Mouse (Mus musculus) thymus, adult 2 months (tissue): Measurements from ENCODE around the gene Fbxl13. TPM values are rescaled to one million over a fixed set of nuclear protein-coding genes. Genes with fewer than 3 reads are reported as not detected.

Experiments used
- DNase-seq: peaks from one replicate; pipeline ENCODE4 v3.0.0; 2021
- H3K27ac ChIP-seq: fragments of 200-500 bp; 2 replicates; pipeline ENCODE4 v1.5.1; 2012; ENCODE audit warnings: low read length, control low read depth; ENCODE audit not compliant: control insufficient read depth, insufficient read depth
- H3K27me3 ChIP-seq: fragments of 200-500 bp; 2 replicates; pipeline ENCODE4 v1.6.1; 2012; ENCODE audit warnings: mild to moderate bottlenecking, low read length, moderate library complexity, mixed read lengths; ENCODE audit not compliant: control insufficient read depth, insufficient read depth
- H3K36me3 ChIP-seq: fragments of 200-500 bp; 2 replicates; pipeline ENCODE4 v1.6.1; 2012; ENCODE audit warnings: mild to moderate bottlenecking, low read length, moderate library complexity; ENCODE audit not compliant: control insufficient read depth, insufficient read depth
- H3K4me1 ChIP-seq: fragments of 200-500 bp; replicated peaks from 2 replicates; pipeline ENCODE4 v1.6.1; 2012; ENCODE audit warnings: low read length; ENCODE audit not compliant: control insufficient read depth, insufficient read depth
- H3K4me3 ChIP-seq: fragments of 200-500 bp; 2 replicates; pipeline ENCODE4 v1.5.1; 2012; ENCODE audit warnings: mild to moderate bottlenecking, low read length, control low read depth, moderate library complexity; ENCODE audit not compliant: control insufficient read depth, insufficient read depth
- CTCF ChIP-seq: fragments of 200-500 bp; IDR thresholded peaks from 2 replicates; pipeline ENCODE4 v1.5.1; 2012; ENCODE audit warnings: mild to moderate bottlenecking, control low read depth, low read length, moderate library complexity, borderline replicate concordance; ENCODE audit not compliant: control insufficient read depth, poor library complexity, insufficient read depth; ENCODE audit errors: extremely low read depth
- POLR2A ChIP-seq: fragments of 200-500 bp; IDR thresholded peaks from 2 replicates; pipeline ENCODE4 v1.6.1; 2012; ENCODE audit warnings: mild to moderate bottlenecking, low read length, control low read depth, moderate library complexity; ENCODE audit not compliant: control insufficient read depth, poor library complexity, insufficient read depth; ENCODE audit errors: extremely low read depth
- WGBS: fragments of 180-500 bp; shearing (Covaris S2); methylation state at CpG from one replicate; pipeline ENCODE4 v1.1.7; 2018; 5-methylcytosine and 5-hydroxymethylcytosine counted together
- polyA plus RNA-seq: library from polyadenylated mRNA; depleted of rRNA; stranded (reverse); fragments of >200 nt; gene quantifications from 2 replicates; pipeline ENCODE4 v1.2.3, GENCODE M21; 2012

The Fbxl13 gene
- polyA plus RNA-seq, 1 experiment, result 0.12 TPM

DNA sequence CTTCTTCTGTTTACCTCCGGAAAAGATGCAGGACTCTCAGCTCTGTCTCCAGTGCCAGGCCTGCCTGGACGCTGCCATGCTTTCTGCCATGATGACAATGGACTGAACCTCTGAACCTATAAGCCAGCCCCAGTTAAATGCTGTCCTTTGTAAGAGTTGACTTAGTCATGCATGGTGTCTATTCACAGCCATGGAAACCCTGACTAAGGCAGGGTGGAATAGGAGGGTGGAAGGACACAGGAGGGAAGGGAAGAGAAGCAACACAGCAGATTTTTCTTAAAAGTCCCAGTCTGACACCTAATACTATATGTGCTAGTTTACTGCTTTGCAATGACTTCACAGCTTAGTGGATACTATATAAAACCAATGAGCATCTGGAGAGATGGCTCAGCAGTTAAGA, 154.0 kb downstream of the Fbxl13 start:
- no peaks in the 10 kb centered on the region for H3K36me3 ChIP-seq
- H3K4me3 ChIP-seq, result no peak overlapping the region
- 96% methylated on average over 2 of the region's 2 CpGs for WGBS
- TF ChIP-seq CTCF (no peak), POLR2A (no peak)
- H3K27me3 ChIP-seq, result no peaks in the 10 kb centered on the region
- no peak for DNase-seq
- H3K27ac ChIP-seq, result no peak overlapping the region
- no peaks in the 10 kb centered on the region for H3K4me1 ChIP-seq

DNA sequence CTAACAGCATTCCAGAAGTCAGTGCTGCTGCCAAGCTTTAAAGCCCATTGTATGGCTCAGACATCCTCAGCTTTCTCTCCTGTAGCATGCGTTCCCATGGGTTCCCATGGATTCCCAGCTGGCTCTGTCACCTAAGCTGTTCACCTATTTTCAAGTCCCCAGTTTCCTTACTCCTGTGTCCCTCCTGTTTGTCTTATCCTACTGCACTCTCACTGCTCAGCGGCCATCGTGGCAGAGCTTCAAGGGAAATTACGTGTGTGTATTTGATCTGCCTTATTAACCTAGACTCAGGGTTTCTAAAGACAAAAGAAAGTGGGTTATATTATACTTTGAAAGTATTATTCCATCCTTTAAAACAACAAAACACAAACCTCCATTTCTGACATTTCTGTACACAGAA, 156.3 kb downstream of the Fbxl13 start:
- H3K4me3 ChIP-seq, result no peak overlapping the region
- no peaks in the 10 kb centered on the region for H3K27me3 ChIP-seq
- 96% methylated on average over 4 of the region's 4 CpGs for WGBS
- no peak for DNase-seq
- no peaks in the 10 kb centered on the region for H3K4me1 ChIP-seq
- TF ChIP-seq CTCF (no peak), POLR2A (no peak)
- H3K27ac ChIP-seq, result no peak overlapping the region
- no peaks in the 10 kb centered on the region for H3K36me3 ChIP-seq

DNA sequence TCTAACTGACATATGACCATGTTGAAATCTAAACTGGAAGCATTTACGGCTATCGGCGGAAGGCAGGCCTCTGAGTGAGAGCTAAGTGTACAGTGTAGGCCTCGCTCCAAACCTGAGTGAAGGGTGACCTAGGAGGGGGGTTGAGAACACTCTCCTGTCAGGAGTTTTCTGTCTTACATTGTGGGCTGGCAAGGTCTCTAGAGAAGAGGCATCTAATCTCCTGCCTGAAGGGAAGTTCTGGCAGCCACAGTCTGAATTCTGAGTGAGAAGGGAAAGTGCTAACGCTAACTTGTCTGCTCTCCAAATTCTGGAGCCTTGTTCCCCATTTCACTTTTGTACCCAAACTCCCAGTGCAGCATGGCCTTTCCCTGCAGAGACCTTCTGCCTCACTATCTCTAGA, 156.9 kb downstream of the Fbxl13 start:
- no peaks in the 10 kb centered on the region for H3K27me3 ChIP-seq
- 92% methylated on average over 5 of the region's 5 CpGs for WGBS
- no peaks in the 10 kb centered on the region for H3K4me1 ChIP-seq
- H3K4me3 ChIP-seq, result no peak overlapping the region
- H3K36me3 ChIP-seq, result no peaks in the 10 kb centered on the region
- TF ChIP-seq CTCF, result no peak
- no peak for TF ChIP-seq POLR2A
- no peak overlapping the region for H3K27ac ChIP-seq
- no peak for DNase-seq

DNA sequence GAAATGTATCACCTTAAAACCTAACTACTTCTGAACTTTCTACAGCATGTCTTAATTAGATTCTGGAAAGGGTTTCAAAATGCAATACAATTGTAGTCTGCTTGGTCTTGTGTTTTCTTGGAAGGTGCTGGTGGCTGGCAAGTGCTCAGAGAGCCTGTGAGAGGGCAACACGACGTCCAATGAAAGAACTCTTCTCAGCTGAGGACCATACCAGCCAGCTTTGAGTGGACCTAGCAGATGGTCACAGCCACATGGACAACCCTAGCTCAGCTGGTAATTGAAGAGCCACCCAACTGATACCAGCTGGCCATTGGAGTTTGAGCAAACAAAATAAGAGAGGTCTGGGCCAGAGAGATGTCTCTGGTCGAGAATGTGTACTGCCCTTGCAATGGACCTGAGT, 157.7 kb downstream of the Fbxl13 start:
- WGBS, result 98% methylated on average over 3 of the region's 3 CpGs
- Histone ChIP-seq H3K27me3 (no peaks in the 10 kb centered on the region), H3K27ac (no peak overlapping the region), H3K36me3 (no peaks in the 10 kb centered on the region), H3K4me1 (no peaks in the 10 kb centered on the region), H3K4me3 (no peak overlapping the region)
- DNase-seq, result no peak
- TF ChIP-seq POLR2A, result no peak

DNA sequence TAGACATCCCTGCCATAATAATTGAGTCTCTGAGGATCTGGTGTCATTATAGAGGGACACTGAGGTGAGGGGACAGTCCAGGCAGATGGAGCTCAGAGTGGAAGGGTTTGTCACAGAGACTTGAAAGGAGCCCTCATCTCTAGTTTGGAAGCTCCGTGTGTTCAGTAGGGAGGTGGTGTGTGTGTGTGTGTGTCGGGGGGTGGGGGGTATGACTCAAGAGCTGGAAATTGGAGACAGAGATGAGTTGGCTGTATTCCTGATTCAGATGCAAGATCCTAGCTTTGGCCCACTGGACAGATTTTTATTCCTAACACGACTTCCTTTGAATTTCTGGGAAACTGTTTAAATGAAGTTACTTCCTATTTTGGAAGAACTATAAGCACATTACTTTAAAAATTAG, 158.1 kb downstream of the Fbxl13 start:
- WGBS, result 92% methylated on average over 3 of the region's 3 CpGs
- no peak for TF ChIP-seq CTCF
- TF ChIP-seq POLR2A, result no peak
- no peaks in the 10 kb centered on the region for H3K36me3 ChIP-seq
- no peak overlapping the region for H3K4me3 ChIP-seq
- no peak for DNase-seq
- H3K27ac ChIP-seq, result no peak overlapping the region
- H3K27me3 ChIP-seq, result no peaks in the 10 kb centered on the region
- peaks cover 4% of the 10 kb centered on the region for H3K4me1 ChIP-seq

DNA sequence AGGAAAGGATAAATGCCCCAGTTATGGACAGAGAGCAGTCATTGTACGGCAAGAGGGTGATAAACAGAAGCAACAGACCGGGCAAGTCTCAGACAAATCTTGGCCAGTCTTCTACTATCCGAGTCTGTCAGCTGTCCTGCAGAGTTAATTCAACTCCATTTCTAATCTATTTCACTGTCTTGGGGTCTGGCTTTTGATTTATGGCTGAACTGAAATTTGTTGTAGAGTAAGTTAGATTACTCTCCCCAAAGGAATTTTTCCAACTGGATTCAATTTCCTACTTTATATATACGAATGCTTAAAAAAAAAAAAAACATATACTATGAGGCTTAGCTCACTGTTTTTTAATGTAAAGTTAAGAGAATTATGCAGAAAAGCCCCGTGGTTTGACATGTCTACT, 158.6 kb downstream of the Fbxl13 start:
- no peak for TF ChIP-seq POLR2A
- no peak for TF ChIP-seq CTCF
- DNase-seq, result no peak
- H3K4me1 ChIP-seq, result peaks cover 5% of the 10 kb centered on the region
- no peaks in the 10 kb centered on the region for H3K27me3 ChIP-seq
- no peaks in the 10 kb centered on the region for H3K36me3 ChIP-seq
- 93% methylated on average over 5 of the region's 5 CpGs for WGBS
- no peak overlapping the region for H3K4me3 ChIP-seq
- H3K27ac ChIP-seq, result no peak overlapping the region

DNA sequence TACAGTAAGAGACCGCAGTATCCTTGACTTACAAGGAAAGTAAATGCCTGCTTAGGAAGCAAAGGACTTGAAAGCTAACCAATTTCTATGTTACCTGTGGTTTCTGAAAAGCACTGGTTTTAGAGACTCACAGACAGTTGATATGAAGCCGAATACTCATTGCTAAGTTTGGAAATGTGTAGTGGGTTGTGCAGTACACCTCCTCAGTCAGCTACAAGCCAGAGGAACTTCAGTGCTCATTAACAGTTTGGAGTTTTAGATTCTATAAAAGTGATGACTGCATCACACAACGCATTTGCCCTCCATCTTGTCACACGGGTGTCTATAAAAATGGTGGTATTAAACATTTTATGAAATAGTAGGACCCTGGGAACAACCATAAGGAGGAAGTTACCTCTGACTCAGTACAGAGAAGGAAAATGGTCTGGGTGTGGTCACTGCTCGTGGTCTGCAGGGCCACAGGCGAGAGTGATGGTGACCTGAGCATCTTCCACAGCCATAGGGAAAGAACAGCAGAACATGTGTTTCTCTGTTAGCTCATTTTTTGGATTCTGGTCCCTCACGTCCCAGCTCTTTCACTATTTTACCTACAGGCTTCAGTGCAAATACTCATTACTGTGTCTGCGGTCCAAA, 160.1 kb downstream of the Fbxl13 start:
- no peak for DNase-seq
- Histone ChIP-seq H3K36me3 (no peaks in the 10 kb centered on the region), H3K4me1 (peaks cover 5% of the 10 kb centered on the region), H3K27me3 (no peaks in the 10 kb centered on the region), H3K27ac (no peak overlapping the region), H3K4me3 (no peak overlapping the region)
- TF ChIP-seq CTCF (no peak), POLR2A (no peak)
- WGBS, result 90% methylated on average over 8 of the region's 8 CpGs
